Mouse (Mus musculus): Measurements from ENCODE around the gene Actl6b.

Gene Actl6b

GRCm38 (mm10) chr5:137551119-137551518, 2.2 kb upstream of the Actl6b start:
- in situ Hi-C loops (cut with MboI; ENCODE audit: low sequenced_read_pairs), result no loop called here

DNA sequence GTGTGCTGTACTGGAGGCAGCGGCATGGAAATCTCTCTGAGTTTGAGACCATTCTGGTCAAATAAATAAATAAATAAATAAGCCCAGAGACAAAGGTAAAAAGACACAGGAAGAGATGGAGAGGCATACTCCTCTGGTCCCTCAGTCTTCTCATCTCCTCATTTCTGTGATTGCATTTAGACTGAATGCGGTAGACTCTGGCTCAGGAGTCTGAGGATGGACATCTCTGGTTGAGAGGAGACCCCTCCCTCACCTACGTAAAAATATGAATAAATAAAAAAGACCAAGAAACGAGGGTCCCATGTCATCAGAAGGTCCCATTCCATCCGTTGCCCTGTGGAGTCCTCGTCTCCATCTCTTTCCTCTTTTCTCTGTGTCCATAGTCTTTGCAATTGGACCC, 317 bp upstream of the Actl6b start:
- in situ Hi-C loops (cut with MboI; ENCODE audit: low sequenced_read_pairs), result no loop called here

- in situ Hi-C loops (cut with MboI; ENCODE audit: low sequenced_read_pairs), result no loop called here
These were observed 581 bp downstream of the Actl6b start for GRCm38 (mm10) chr5:137553898-137554297.

GRCm38 (mm10) chr5:137561556-137561955, 8.2 kb downstream of the Actl6b start:
- in situ Hi-C loops (cut with MboI; ENCODE audit: low sequenced_read_pairs), result no loop called here

GRCm38 (mm10) chr5:137562965-137563364, 9.6 kb downstream of the Actl6b start:
- in situ Hi-C loops (cut with MboI; ENCODE audit: low sequenced_read_pairs), result no loop called here

DNA sequence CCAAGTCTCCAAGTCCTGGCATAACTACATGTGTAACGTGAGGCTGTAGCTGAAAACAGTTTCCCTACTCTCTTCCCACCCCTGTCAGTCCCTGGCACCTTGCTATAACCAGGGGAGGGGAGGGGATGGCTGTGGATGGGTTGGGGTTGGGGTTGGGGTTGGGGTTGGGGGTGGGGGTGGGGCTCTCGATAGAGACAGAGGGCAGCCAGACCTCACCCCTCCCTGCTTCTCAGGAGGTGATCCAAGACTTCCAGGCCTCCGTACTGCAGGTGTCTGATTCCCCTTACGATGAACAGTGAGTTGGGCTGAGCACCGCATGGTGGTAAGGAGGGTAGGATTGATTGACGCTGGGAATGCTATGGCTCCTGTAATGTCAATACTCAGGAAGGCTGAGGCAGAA, 12.4 kb downstream of the Actl6b start:
- in situ Hi-C loops (cut with MboI; ENCODE audit: low sequenced_read_pairs), result no loop called here

DNA sequence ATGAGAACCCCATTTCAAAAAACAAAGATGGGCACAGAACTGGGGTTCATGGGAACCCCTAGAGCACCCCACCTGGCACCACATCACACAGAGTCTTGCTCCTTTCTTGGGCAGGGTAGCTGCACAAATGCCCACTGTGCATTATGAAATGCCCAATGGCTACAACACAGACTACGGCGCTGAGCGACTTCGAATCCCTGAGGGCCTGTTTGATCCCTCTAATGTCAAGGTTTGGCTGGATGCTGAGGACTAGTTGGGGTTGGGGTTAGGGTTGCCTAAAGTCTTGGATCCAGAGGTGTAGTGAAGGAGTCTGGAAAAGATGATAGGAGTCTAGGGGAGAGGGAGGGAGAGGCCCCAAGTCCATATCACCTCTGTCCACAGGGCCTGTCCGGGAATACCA, 13.1 kb downstream of the Actl6b start:
- in situ Hi-C loops (cut with MboI; ENCODE audit: low sequenced_read_pairs), result no loop called here

DNA sequence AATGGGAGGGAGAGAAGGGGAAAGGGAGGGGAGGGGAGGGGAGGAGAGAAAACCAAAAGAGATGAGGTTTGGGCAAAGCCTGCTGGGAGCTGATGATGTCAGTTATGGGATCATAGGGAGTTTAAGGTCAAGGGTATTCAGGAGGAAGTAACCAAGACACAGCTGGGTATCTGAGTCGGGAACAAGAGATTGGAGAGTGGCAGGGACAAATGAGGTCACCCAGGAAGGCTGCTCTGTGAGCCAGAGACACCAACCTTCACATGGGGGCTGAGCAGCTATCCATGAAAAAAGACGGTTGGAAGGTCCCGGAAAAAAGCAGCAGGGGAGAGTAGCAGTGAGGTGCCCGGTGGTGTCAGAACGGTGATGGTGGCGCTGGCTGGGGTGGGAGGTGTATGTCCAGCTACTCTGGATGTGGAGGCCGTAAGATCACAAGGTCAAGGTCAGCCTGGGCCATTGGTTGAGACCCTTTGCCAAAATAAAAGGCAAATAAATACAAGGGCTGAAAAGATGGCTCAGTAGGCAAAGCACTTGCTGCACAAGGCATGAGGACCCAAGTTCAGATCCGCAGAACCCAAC, 15.0 kb downstream of the Actl6b start:
- in situ Hi-C loops (cut with MboI; ENCODE audit: low sequenced_read_pairs), result no loop called here

DNA sequence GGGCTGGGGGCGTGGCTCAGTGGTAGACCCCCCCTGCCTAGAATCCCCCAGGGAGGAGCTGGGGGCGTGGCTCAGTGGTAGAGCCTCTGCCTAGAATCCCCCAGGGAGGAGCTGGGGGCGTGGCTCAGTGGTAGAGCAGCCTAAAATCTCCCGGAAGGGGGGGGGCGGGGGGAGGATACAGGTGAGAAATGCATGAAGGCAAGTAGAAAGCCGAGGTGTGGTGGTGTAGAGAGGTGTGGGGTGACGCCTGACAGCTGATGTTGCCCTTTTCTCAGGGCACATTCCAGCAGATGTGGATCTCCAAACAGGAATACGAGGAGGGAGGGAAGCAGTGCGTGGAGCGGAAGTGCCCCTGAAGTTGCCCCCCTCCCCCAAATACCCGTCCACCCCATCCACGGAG, 15.7 kb downstream of the Actl6b start:
- in situ Hi-C loops (cut with MboI; ENCODE audit: low sequenced_read_pairs), result no loop called here

- in situ Hi-C loops (cut with MboI; ENCODE audit: low sequenced_read_pairs), result no loop called here
These were observed 16.3 kb downstream of the Actl6b start, which contains the start of gene Tfr2 for GRCm38 (mm10) chr5:137569665-137570064. TSS of gene Tfr2 (plus strand) at chr5:137569840.

DNA sequence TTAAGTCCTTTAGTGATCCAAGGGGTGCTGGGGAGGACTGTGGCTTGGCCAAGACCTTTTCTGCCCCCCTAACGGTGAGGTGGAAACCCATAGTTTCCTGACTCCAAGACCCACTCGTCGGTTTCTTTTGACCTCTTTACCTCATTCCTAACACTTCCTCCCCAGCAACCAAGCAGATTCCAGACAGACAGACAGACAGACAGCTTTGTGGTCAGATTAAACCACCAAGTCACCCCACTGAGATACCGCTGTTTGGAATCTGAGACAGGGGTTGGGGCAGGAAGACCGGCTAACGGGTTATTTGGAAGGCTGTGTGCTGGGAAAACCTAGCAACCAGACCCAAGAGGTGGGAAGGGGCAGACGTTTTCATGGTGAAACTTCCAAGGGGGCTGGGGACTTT, 16.9 kb downstream of the Actl6b start:
- in situ Hi-C loops (cut with MboI; ENCODE audit: low sequenced_read_pairs), result no loop called here

- in situ Hi-C loops (cut with MboI; ENCODE audit: low sequenced_read_pairs), result no loop called here
These were observed 17.6 kb downstream of the Actl6b start for GRCm38 (mm10) chr5:137570691-137571586.

DNA sequence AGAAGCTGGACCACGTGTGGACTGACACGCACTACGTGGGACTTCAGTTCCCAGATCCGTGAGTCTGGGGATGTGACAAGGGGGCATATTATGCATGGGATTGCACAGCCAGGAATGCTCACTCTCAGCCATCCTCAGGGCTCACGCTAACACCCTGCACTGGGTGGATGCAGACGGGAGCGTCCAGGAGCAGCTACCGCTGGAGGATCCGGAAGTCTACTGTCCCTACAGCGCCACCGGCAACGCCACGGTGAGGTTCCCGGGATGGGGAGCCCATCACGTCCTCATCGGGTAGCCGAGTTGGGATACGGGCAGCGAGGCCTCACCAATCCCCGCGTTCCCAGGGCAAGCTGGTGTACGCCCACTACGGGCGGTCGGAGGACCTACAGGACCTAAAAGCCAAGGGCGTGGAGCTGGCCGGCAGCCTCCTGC, 21.2 kb downstream of the Actl6b start:
- in situ Hi-C loops (cut with MboI; ENCODE audit: low sequenced_read_pairs), result no loop called here

DNA sequence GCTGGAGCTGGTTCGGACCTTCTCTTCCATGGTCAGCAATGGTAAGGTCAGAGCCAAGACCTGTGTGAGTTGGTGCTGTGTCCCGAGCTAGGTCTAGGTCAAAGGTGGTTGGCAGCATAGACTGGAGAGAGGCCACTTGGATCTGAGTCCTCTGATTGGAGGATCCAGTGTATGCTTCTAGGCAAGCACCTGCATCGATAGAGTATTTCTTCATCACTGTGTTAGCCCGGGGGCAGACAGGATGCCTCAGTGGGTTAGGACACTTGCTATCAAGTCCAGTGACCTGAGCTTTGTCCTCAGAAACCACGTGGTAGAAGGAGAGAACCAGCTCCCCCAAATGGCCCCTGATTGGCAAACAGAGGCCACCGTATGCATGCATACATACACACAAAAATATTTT, 26.9 kb downstream of the Actl6b start:
- in situ Hi-C loops (cut with MboI; ENCODE audit: low sequenced_read_pairs), result no loop called here

- in situ Hi-C loops (cut with MboI; ENCODE audit: low sequenced_read_pairs), result no loop called here
These were observed 29.4 kb downstream of the Actl6b start for GRCm38 (mm10) chr5:137582702-137583101.

GRCm38 (mm10) chr5:137583670-137584169, 30.4 kb downstream of the Actl6b start:
- in situ Hi-C loops (cut with MboI; ENCODE audit: low sequenced_read_pairs), result no loop called here

GRCm38 (mm10) chr5:137584976-137585375, 31.7 kb downstream of the Actl6b start:
- in situ Hi-C loops (cut with MboI; ENCODE audit: low sequenced_read_pairs), result no loop called here

GRCm38 (mm10) chr5:137590507-137590906, 37.2 kb downstream of the Actl6b start:
- in situ Hi-C loops (cut with MboI; ENCODE audit: low sequenced_read_pairs), result no loop called here

GRCm38 (mm10) chr5:137595921-137596320, 42.6 kb downstream of the Actl6b start:
- in situ Hi-C loops (cut with MboI; ENCODE audit: low sequenced_read_pairs), result no loop called here

GRCm38 (mm10) chr5:137596601-137597261, 43.4 kb downstream of the Actl6b start:
- in situ Hi-C loops (cut with MboI; ENCODE audit: low sequenced_read_pairs), result no loop called here

DNA sequence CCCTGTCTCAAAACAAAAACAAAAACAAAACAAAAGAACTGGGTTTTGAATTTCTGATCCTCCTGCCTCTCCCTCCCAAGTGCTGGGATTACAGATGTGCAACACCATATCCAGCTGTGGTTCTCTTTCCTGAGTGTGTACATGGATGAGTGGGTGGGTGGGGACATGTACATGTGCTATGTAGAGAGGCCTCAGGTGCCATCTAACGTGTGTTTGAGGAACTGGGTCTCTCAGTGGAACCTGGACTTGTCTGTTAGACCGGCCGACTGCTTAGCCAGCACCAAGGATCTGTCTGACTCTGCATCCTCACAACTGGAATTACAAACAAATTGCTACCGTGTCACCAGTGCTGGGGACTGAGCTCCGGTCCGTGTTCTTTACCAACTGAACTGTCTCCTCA, 44.3 kb downstream of the Actl6b start:
- in situ Hi-C loops (cut with MboI; ENCODE audit: low sequenced_read_pairs), result no loop called here
